24 mouse cellular contexts compared by ENCODE assay signal in genomic region chr5:124163445-124163844, GRCm38 (mm10). TPM values are rescaled to one million over a fixed set of nuclear protein-coding genes. Genes with fewer than 3 reads are reported as not detected.
DNase-seq lines count a peak whose midpoint lies in the region; ATAC-seq and TF ChIP-seq lines count a peak whose summit lies in the region.
"Had no signal": no experiment of that assay in that cellular context is flagged by ENCODE, and none has a peak within 500 bp of the region (broad histone marks: within the 10 kb centered on the region; RNA-seq: fewer than 3 reads in every experiment).

No protein-coding gene starts in this region.

- no peaks in the 10 kb centered on the region for H3K9me3 ChIP-seq in heart, embryonic 13.5 days
- H3K9me3 ChIP-seq in heart, embryonic 12.5 days (replicated peaks), result no peaks in the 10 kb centered on the region
- H3K9me3 ChIP-seq in limb, embryonic 13.5 days, result no peaks in the 10 kb centered on the region
- no peaks in the 10 kb centered on the region for H3K9me3 ChIP-seq in limb, embryonic 10.5 days (replicated peaks)
- H3K9me3 ChIP-seq: embryonic facial prominence, embryonic 15.5 days; forebrain, embryonic 12.5 days; limb, embryonic 12.5 days; liver, embryonic 13.5 days; megakaryocyte, embryonic 14.5 days; midbrain, embryonic 15.5 days had no signal

- no peak for DNase-seq in limb, embryonic 10.5 days (ENCODE audit: low spot score)
- DNase-seq in NIH3T3 (ENCODE audit: low read depth), result peak; percentile 74
- no peak for DNase-seq in urinary bladder, postnatal 36 days (ENCODE audit: low spot score in 2 of 2)
- DNase-seq: adrenal gland, postnatal 14 days; cerebellum, adult 9-11 months; heart, adult 11 months; heart, postnatal 14 days; kidney, adult 18-20 months; liver, embryonic 13.5 days; lung, adult 2 months; lung, postnatal 36 days; right cerebral cortex, postnatal 25 days; spleen, adult 18-20 months had no signal

- 76% methylated on average over 11 of the region's 11 CpGs for WGBS in heart, embryonic 13.5 days
- WGBS in heart, embryonic 12.5 days, result 75% methylated on average over 11 of the region's 11 CpGs
- 51% methylated on average over 11 of the region's 11 CpGs for WGBS in limb, embryonic 13.5 days
- 84% methylated on average over 11 of the region's 11 CpGs for WGBS in limb, embryonic 10.5 days

- no peak overlapping the region for H3K4me2 ChIP-seq in heart, embryonic 13.5 days
- H3K4me2 ChIP-seq in heart, embryonic 12.5 days, result no peak overlapping the region
- 0 out of 2 replicates have a peak overlapping the region, but pooled peaks have one; percentile 19 for H3K4me2 ChIP-seq in limb, embryonic 13.5 days (replicated peaks)
- H3K4me2 ChIP-seq: embryonic facial prominence, embryonic 15.5 days; forebrain, embryonic 12.5 days; liver, embryonic 13.5 days; midbrain, embryonic 15.5 days had no signal

- peaks cover 99% of the 10 kb centered on the region for H3K4me1 ChIP-seq in heart, embryonic 13.5 days
- H3K4me1 ChIP-seq in heart, embryonic 12.5 days (replicated peaks), result peaks cover 95% of the 10 kb centered on the region
- peaks cover 72% of the 10 kb centered on the region for H3K4me1 ChIP-seq in limb, embryonic 13.5 days
- H3K4me1 ChIP-seq in limb, embryonic 10.5 days, result peaks cover 85% of the 10 kb centered on the region
- peaks cover 30% of the 10 kb centered on the region for H3K4me1 ChIP-seq in embryonic fibroblast, embryonic 13.5 days (ENCODE audit: control insufficient read depth, insufficient read depth, low read length)

- H3K4me3 ChIP-seq in heart, embryonic 13.5 days, result no peak overlapping the region
- no peak overlapping the region for H3K4me3 ChIP-seq in heart, embryonic 12.5 days
- H3K4me3 ChIP-seq in limb, embryonic 13.5 days, result no peak overlapping the region
- H3K4me3 ChIP-seq in limb, embryonic 10.5 days, result no peak overlapping the region
- no peak overlapping the region for H3K4me3 ChIP-seq in embryonic fibroblast, embryonic 13.5 days (ENCODE audit: insufficient read depth, low read length)
- H3K4me3 ChIP-seq: embryonic facial prominence, embryonic 15.5 days; forebrain, embryonic 12.5 days; limb, embryonic 12.5 days; liver, embryonic 13.5 days; megakaryocyte, embryonic 14.5 days; midbrain, embryonic 15.5 days had no signal

- no peak for ATAC-seq in heart, embryonic 13.5 days (ENCODE audit: extremely low read depth, insufficient number of reproducible peaks, low FRiP score, low TSS enrichment)
- ATAC-seq in heart, embryonic 12.5 days (ENCODE audit: insufficient number of reproducible peaks, low FRiP score), result no peak
- ATAC-seq in limb, embryonic 13.5 days (ENCODE audit: low FRiP score, low read depth), result no peak
- no peak for ATAC-seq in granulocyte monocyte progenitor cell, adult 5-6 weeks (replicated peaks; ENCODE audit: poor library complexity, severe bottlenecking)

- no peak for TF ChIP-seq POLR2A in embryonic fibroblast, embryonic 13.5 days (IDR thresholded peaks at IDR 0.05; ENCODE audit: low read depth, low read length)

- peak overlapping the region; percentile 44 for H3K9ac ChIP-seq in heart, embryonic 13.5 days
- H3K9ac ChIP-seq in heart, embryonic 12.5 days, result no peak overlapping the region
- no peak overlapping the region for H3K9ac ChIP-seq in limb, embryonic 13.5 days
- H3K9ac ChIP-seq: embryonic facial prominence, embryonic 15.5 days; forebrain, embryonic 12.5 days; limb, embryonic 12.5 days; liver, embryonic 13.5 days; midbrain, embryonic 15.5 days had no signal

- no peak for TF ChIP-seq CTCF in embryonic fibroblast, embryonic 13.5 days (IDR thresholded peaks at IDR 0.05; ENCODE audit: borderline replicate concordance, insufficient read depth, low read length)

- peak overlapping the region; percentile 92 for H3K27ac ChIP-seq in heart, embryonic 13.5 days (replicated peaks)
- no peak overlapping the region for H3K27ac ChIP-seq in heart, embryonic 12.5 days (ENCODE audit: poor library complexity, severe bottlenecking)
- no peak overlapping the region; the same call in 1 of the 2 replicates for H3K27ac ChIP-seq in limb, embryonic 13.5 days
- no peak overlapping the region for H3K27ac ChIP-seq in limb, embryonic 10.5 days
- H3K27ac ChIP-seq in embryonic fibroblast, embryonic 13.5 days (ENCODE audit: insufficient read depth, low read length), result peak overlapping the region; percentile 32
- H3K27ac ChIP-seq: embryonic facial prominence, embryonic 15.5 days; kidney, postnatal 0 days; liver, embryonic 13.5 days; midbrain, embryonic 15.5 days had no signal

- H3K36me3 ChIP-seq in heart, embryonic 13.5 days, result no peaks in the 10 kb centered on the region
- no peaks in the 10 kb centered on the region for H3K36me3 ChIP-seq in heart, embryonic 12.5 days
- H3K36me3 ChIP-seq in limb, embryonic 13.5 days, result no peaks in the 10 kb centered on the region
- no peaks in the 10 kb centered on the region for H3K36me3 ChIP-seq in limb, embryonic 10.5 days
- H3K36me3 ChIP-seq: embryonic facial prominence, embryonic 15.5 days; forebrain, embryonic 12.5 days; limb, embryonic 12.5 days; liver, embryonic 13.5 days; midbrain, embryonic 15.5 days had no signal

- no peaks in the 10 kb centered on the region for H3K27me3 ChIP-seq in heart, embryonic 13.5 days (replicated peaks)
- H3K27me3 ChIP-seq in heart, embryonic 12.5 days (replicated peaks), result no peaks in the 10 kb centered on the region
- no peaks in the 10 kb centered on the region for H3K27me3 ChIP-seq in limb, embryonic 13.5 days
- no peaks in the 10 kb centered on the region for H3K27me3 ChIP-seq in limb, embryonic 10.5 days (ENCODE audit: low read depth, poor library complexity, severe bottlenecking)
- H3K27me3 ChIP-seq: embryonic facial prominence, embryonic 15.5 days; limb, embryonic 12.5 days; liver, embryonic 13.5 days; megakaryocyte, embryonic 14.5 days; midbrain, embryonic 15.5 days had no signal

RNA-seq across cellular contexts. Expression of gene Arl6ip4, which starts 47.6 kb away (rescaled TPM):
- polyA plus RNA-seq in heart, embryonic 13.5 days (2015; fragmentation: Nextera tagmentation; extraction: Ambion mirVana), result 68.5 and 70.8 TPM in 2 replicates
- polyA plus RNA-seq in heart, embryonic 12.5 days (2016; fragmentation: Nextera tagmentation; extraction: Ambion mirVana), result 69.7 and 78.8 TPM in 2 replicates
- polyA plus RNA-seq in limb, embryonic 13.5 days (2015; fragmentation: Nextera tagmentation; extraction: Ambion mirVana), result 106 and 115 TPM in 2 replicates
- 139 and 150 TPM in 2 replicates for polyA plus RNA-seq in limb, embryonic 10.5 days (2016; fragmentation: Nextera tagmentation; extraction: Ambion mirVana)
- 46.4 and 57.0 TPM in 2 replicates for polyA plus RNA-seq in embryonic fibroblast, embryonic 13.5 days (2011; ENCODE audit: insufficient read length, low read depth, missing spikeins)
- 65.3 and 89.4 TPM in 2 replicates for total RNA-seq in granulocyte monocyte progenitor cell, adult 5-6 weeks (2014; fragmentation: Nextera tagmentation)
- 89.7 and 99.8 TPM in 2 replicates for total RNA-seq in granulocyte monocyte progenitor cell, adult 5-6 weeks (2017)

RNA-seq across cellular contexts. Expression of gene Ogfod2, which starts 51.3 kb away (rescaled TPM):
- 18.3 and 18.8 TPM in 2 replicates for polyA plus RNA-seq in heart, embryonic 13.5 days (2015; fragmentation: Nextera tagmentation; extraction: Ambion mirVana)
- 16.1 and 17.0 TPM in 2 replicates for polyA plus RNA-seq in heart, embryonic 12.5 days (2016; fragmentation: Nextera tagmentation; extraction: Ambion mirVana)
- polyA plus RNA-seq in limb, embryonic 13.5 days (2015; fragmentation: Nextera tagmentation; extraction: Ambion mirVana), result 19.4 and 21.4 TPM in 2 replicates
- 13.2 and 16.2 TPM in 2 replicates for polyA plus RNA-seq in limb, embryonic 10.5 days (2016; fragmentation: Nextera tagmentation; extraction: Ambion mirVana)
- 9.6 and 12.8 TPM in 2 replicates for polyA plus RNA-seq in embryonic fibroblast, embryonic 13.5 days (2011; ENCODE audit: insufficient read length, low read depth, missing spikeins)
- 8.9 and 12.1 TPM in 2 replicates for total RNA-seq in granulocyte monocyte progenitor cell, adult 5-6 weeks (2014; fragmentation: Nextera tagmentation)
- 14.9 and 18.6 TPM in 2 replicates for total RNA-seq in granulocyte monocyte progenitor cell, adult 5-6 weeks (2017)

Comparison
In these comparisons a context has a peak if more than half of its experiments do, and no peak if none do; other contexts are left out.
1. H3K27ac ChIP-seq: peak in heart, embryonic 13.5 days (single experiment) and embryonic fibroblast, embryonic 13.5 days (single experiment); none in heart, embryonic 12.5 days (single experiment), limb, embryonic 13.5 days (single experiment) and limb, embryonic 10.5 days (single experiment).